Mouse (Mus musculus): ENCODE results near the gene Trim45. TPM values are rescaled to one million over a fixed set of nuclear protein-coding genes. Genes with fewer than 3 reads are reported as not detected.

The Trim45 gene
- polyA plus RNA-seq (2015; fragmentation: Nextera tagmentation; extraction: Ambion mirVana), result 7.3 and 8.2 TPM in 2 replicates

- H3K9me3 ChIP-seq, result no peaks in the 10 kb centered on the region
- peak; percentile 99 for ATAC-seq (ENCODE audit: low FRiP score, low read depth)
- H3K36me3 ChIP-seq, result no peaks in the 10 kb centered on the region
These were observed at the start of gene Trim45 for GRCm38 (mm10) chr3:100921825-100922505. Trim45 (plus strand) TSS chr3:100922202.

GRCm38 (mm10) chr3:100877057-100877456 lies 44.9 kb upstream of the Trim45 start:
- no peak overlapping the region for H3K4me2 ChIP-seq
- no peaks in the 10 kb centered on the region for H3K27me3 ChIP-seq
- 91% methylated on average over 4 of the region's 4 CpGs for WGBS
- no peaks in the 10 kb centered on the region for H3K9me3 ChIP-seq
- no peak overlapping the region for H3K4me3 ChIP-seq
- H3K9ac ChIP-seq, result no peak overlapping the region
- no peaks in the 10 kb centered on the region for H3K36me3 ChIP-seq
- ATAC-seq (ENCODE audit: low FRiP score, low read depth), result no peak
- H3K4me1 ChIP-seq (replicated peaks), result 0 out of 2 replicates have a peak, but pooled peaks cover 5% of the 10 kb centered on the region
- no peak overlapping the region for H3K27ac ChIP-seq (replicated peaks)

More at GRCm38 (mm10) chr3:100921825-100922505, at the start of gene Trim45:
- Histone ChIP-seq H3K27ac (replicated peaks) (peak within 1 kb of the TSS; percentile 85), H3K9ac (peak within 1 kb of the TSS; percentile 60), H3K27me3 (no peaks in the 10 kb centered on the region), H3K4me2 (peak within 1 kb of the TSS; percentile 61), H3K4me3 (peak within 1 kb of the TSS; percentile 51), H3K4me1 (replicated peaks) (peaks cover 41% of the 10 kb centered on the region)
- under 1% methylated on average over 39 of the region's 39 CpGs for WGBS

- no peak for ATAC-seq (ENCODE audit: low FRiP score, low read depth)
- H3K4me2 ChIP-seq, result no peak overlapping the region
- H3K36me3 ChIP-seq, result no peaks in the 10 kb centered on the region
- H3K27ac ChIP-seq (replicated peaks), result no peak overlapping the region
- H3K9me3 ChIP-seq, result no peaks in the 10 kb centered on the region
- 0 out of 2 replicates have a peak, but pooled peaks cover 5% of the 10 kb centered on the region for H3K4me1 ChIP-seq (replicated peaks)
- H3K4me3 ChIP-seq, result no peak overlapping the region
- H3K27me3 ChIP-seq, result no peaks in the 10 kb centered on the region
- no peak overlapping the region for H3K9ac ChIP-seq
- WGBS, result 80% methylated on average over 6 of the region's 6 CpGs
These were observed 40.6 kb upstream of the Trim45 start for GRCm38 (mm10) chr3:100881403-100881802.

- H3K4me2 ChIP-seq, result no peak overlapping the region
- H3K9ac ChIP-seq, result no peak overlapping the region
- H3K36me3 ChIP-seq, result no peaks in the 10 kb centered on the region
- H3K27me3 ChIP-seq, result no peaks in the 10 kb centered on the region
- ATAC-seq (ENCODE audit: low FRiP score, low read depth), result no peak
- 80% methylated on average over 9 of the region's 9 CpGs for WGBS
- no peaks in the 10 kb centered on the region for H3K9me3 ChIP-seq
- H3K4me1 ChIP-seq (replicated peaks), result 0 out of 2 replicates have a peak, but pooled peaks cover 5% of the 10 kb centered on the region
- no peak overlapping the region for H3K27ac ChIP-seq (replicated peaks)
- H3K4me3 ChIP-seq, result no peak overlapping the region
These were observed 40.0 kb upstream of the Trim45 start for GRCm38 (mm10) chr3:100881843-100882634.

- no peak for ATAC-seq (ENCODE audit: low FRiP score, low read depth)
- H3K4me2 ChIP-seq, result no peak overlapping the region
- WGBS, result 88% methylated on average over 1 of the region's 1 CpGs
- no peaks in the 10 kb centered on the region for H3K27me3 ChIP-seq
- H3K4me1 ChIP-seq (replicated peaks), result no peaks in the 10 kb centered on the region
- H3K4me3 ChIP-seq, result no peak overlapping the region
- H3K27ac ChIP-seq (replicated peaks), result no peak overlapping the region
- H3K9ac ChIP-seq, result no peak overlapping the region
- H3K9me3 ChIP-seq, result no peaks in the 10 kb centered on the region
- no peaks in the 10 kb centered on the region for H3K36me3 ChIP-seq
These were observed 32.8 kb upstream of the Trim45 start for GRCm38 (mm10) chr3:100889234-100889633.

GRCm38 (mm10) chr3:100890406-100890805 lies 31.6 kb upstream of the Trim45 start:
- no peak overlapping the region for H3K4me3 ChIP-seq
- WGBS, result 92% methylated on average over 3 of the region's 3 CpGs
- no peaks in the 10 kb centered on the region for H3K4me1 ChIP-seq (replicated peaks)
- H3K9me3 ChIP-seq, result no peaks in the 10 kb centered on the region
- no peaks in the 10 kb centered on the region for H3K27me3 ChIP-seq
- H3K27ac ChIP-seq (replicated peaks), result no peak overlapping the region
- no peak overlapping the region for H3K9ac ChIP-seq
- H3K4me2 ChIP-seq, result no peak overlapping the region
- ATAC-seq (ENCODE audit: low FRiP score, low read depth), result no peak
- no peaks in the 10 kb centered on the region for H3K36me3 ChIP-seq

GRCm38 (mm10) chr3:100892383-100893335 lies 29.3 kb upstream of the Trim45 start:
- Histone ChIP-seq H3K9me3 (no peaks in the 10 kb centered on the region), H3K27ac (replicated peaks) (no peak overlapping the region), H3K4me3 (no peak overlapping the region), H3K4me1 (replicated peaks) (no peaks in the 10 kb centered on the region), H3K4me2 (no peak overlapping the region), H3K27me3 (no peaks in the 10 kb centered on the region), H3K36me3 (no peaks in the 10 kb centered on the region), H3K9ac (no peak overlapping the region)
- WGBS, result 73% methylated on average over 11 of the region's 11 CpGs
- ATAC-seq (ENCODE audit: low FRiP score, low read depth), result no peak

GRCm38 (mm10) chr3:100895500-100895899 lies 26.5 kb upstream of the Trim45 start:
- H3K27ac ChIP-seq (replicated peaks), result no peak overlapping the region
- H3K9ac ChIP-seq, result no peak overlapping the region
- H3K4me3 ChIP-seq, result no peak overlapping the region
- H3K4me2 ChIP-seq, result no peak overlapping the region
- H3K27me3 ChIP-seq, result no peaks in the 10 kb centered on the region
- ATAC-seq (ENCODE audit: low FRiP score, low read depth), result no peak
- no peaks in the 10 kb centered on the region for H3K4me1 ChIP-seq (replicated peaks)
- H3K9me3 ChIP-seq, result no peaks in the 10 kb centered on the region
- no peaks in the 10 kb centered on the region for H3K36me3 ChIP-seq
- WGBS, result 72% methylated on average over 6 of the region's 6 CpGs

- no peak overlapping the region for H3K9ac ChIP-seq
- H3K4me2 ChIP-seq, result no peak overlapping the region
- H3K36me3 ChIP-seq, result no peaks in the 10 kb centered on the region
- WGBS, result 78% methylated on average over 6 of the region's 6 CpGs
- ATAC-seq (ENCODE audit: low FRiP score, low read depth), result no peak
- H3K4me1 ChIP-seq (replicated peaks), result no peaks in the 10 kb centered on the region
- no peak overlapping the region for H3K27ac ChIP-seq (replicated peaks)
- no peak overlapping the region for H3K4me3 ChIP-seq
- H3K9me3 ChIP-seq, result no peaks in the 10 kb centered on the region
- H3K27me3 ChIP-seq, result no peaks in the 10 kb centered on the region
These were observed 15.9 kb upstream of the Trim45 start for GRCm38 (mm10) chr3:100906128-100906527.

GRCm38 (mm10) chr3:100906916-100907315 lies 15.1 kb upstream of the Trim45 start:
- H3K27ac ChIP-seq (replicated peaks), result no peak overlapping the region
- no peak overlapping the region for H3K4me3 ChIP-seq
- no peak overlapping the region for H3K4me2 ChIP-seq
- 27% methylated on average over 3 of the region's 3 CpGs for WGBS
- H3K4me1 ChIP-seq (replicated peaks), result no peaks in the 10 kb centered on the region
- no peaks in the 10 kb centered on the region for H3K9me3 ChIP-seq
- no peaks in the 10 kb centered on the region for H3K36me3 ChIP-seq
- H3K27me3 ChIP-seq, result no peaks in the 10 kb centered on the region
- no peak overlapping the region for H3K9ac ChIP-seq
- ATAC-seq (ENCODE audit: low FRiP score, low read depth), result no peak

GRCm38 (mm10) chr3:100908594-100908993 lies 13.4 kb upstream of the Trim45 start:
- Histone ChIP-seq H3K4me3 (no peak overlapping the region), H3K27ac (replicated peaks) (no peak overlapping the region), H3K4me1 (replicated peaks) (no peaks in the 10 kb centered on the region), H3K4me2 (no peak overlapping the region), H3K9ac (no peak overlapping the region), H3K9me3 (no peaks in the 10 kb centered on the region), H3K36me3 (no peaks in the 10 kb centered on the region), H3K27me3 (no peaks in the 10 kb centered on the region)
- WGBS, result 58% methylated on average over 6 of the region's 6 CpGs
- ATAC-seq (ENCODE audit: low FRiP score, low read depth), result no peak
